Mouse (Mus musculus): ENCODE measurements around the gene Rita1.

DNA sequence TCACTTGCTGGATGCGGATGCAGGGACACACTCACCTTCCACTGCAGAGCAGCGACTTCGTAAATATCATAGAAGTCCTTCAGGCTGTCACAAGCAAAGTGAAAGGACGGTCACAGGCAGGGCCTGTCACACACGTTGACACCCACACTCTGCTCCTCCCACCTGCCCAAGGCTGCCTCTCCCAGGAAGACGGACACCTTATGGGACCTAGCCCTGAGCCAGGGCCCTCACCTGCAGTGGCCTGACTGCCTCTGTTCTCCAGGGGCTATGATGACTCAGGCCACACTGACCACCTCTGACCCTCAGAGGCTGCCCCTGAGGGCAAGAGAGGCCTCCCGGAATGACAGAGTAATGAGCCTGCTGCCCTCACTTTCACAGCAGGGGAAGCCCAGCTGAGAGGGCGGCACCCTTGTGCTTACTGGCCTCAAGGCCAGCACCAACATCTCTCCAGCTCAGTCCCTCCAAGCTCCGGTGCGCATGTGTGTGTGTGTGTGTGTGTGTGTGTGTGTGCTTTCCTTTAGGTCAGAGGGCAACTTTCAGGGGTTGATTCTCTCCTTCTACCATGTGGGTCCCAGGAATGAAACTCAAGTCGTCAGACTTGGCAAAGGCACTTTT lies 64.0 kb downstream of the Rita1 start:
- TF ChIP-seq CTCF (IDR thresholded peaks at IDR 0.05; ENCODE audit: low read depth, low read length) (no peak), EP300 (IDR thresholded peaks at IDR 0.05; ENCODE audit: insufficient read depth, low read depth, low read length) (no peak), POLR2A (IDR thresholded peaks at IDR 0.05; ENCODE audit: insufficient read depth, low read length) (no peak)
